Mouse (Mus musculus) erythroblast, embryonic 14.5 days (primary cell): ENCODE results near the gene Prl5a1. TPM values are rescaled to one million over a fixed set of nuclear protein-coding genes. Genes with fewer than 3 reads are reported as not detected.

ENCODE experiments used
- H3K27me3 ChIP-seq: 2 replicates; pipeline ENCODE4 v1.6.1; 2012; ENCODE audit warnings: inconsistent platforms; ENCODE audit not compliant: control insufficient read depth
- H3K36me3 ChIP-seq: 2 replicates; pipeline ENCODE4 v1.6.1; 2012; ENCODE audit warnings: mild to moderate bottlenecking, inconsistent platforms; ENCODE audit not compliant: control insufficient read depth
- H3K4me1 ChIP-seq: 2 replicates; pipeline ENCODE4 v1.6.1; 2012; ENCODE audit warnings: inconsistent platforms; ENCODE audit not compliant: control insufficient read depth
- H3K4me3 ChIP-seq: replicated peaks from 2 replicates; pipeline ENCODE3; 2012; ENCODE audit warnings: moderate library complexity, mild to moderate bottlenecking, inconsistent platforms
- H3K9me3 ChIP-seq: 2 replicates; pipeline ENCODE4 v1.6.1; 2012; ENCODE audit warnings: low read length, inconsistent platforms, mixed read lengths; ENCODE audit not compliant: control insufficient read depth
- GATA1 ChIP-seq: IDR thresholded peaks from 2 replicates; pipeline ENCODE4 v1.6.1; 2012; ENCODE audit warnings: low read length, inconsistent platforms, mixed read lengths
- TAL1 ChIP-seq: IDR thresholded peaks from 3 replicates; pipeline ENCODE4 v1.6.1; 2012; ENCODE audit warnings: low read length, inconsistent platforms, mixed read lengths
- polyA plus RNA-seq: library from polyadenylated mRNA; stranded (reverse); fragments of >175 nt; gene quantifications from 2 replicates; pipeline ENCODE4 v1.2.3, GENCODE M21; 2012

Prl5a1 gene
- polyA plus RNA-seq: not detected in 2 replicates

DNA sequence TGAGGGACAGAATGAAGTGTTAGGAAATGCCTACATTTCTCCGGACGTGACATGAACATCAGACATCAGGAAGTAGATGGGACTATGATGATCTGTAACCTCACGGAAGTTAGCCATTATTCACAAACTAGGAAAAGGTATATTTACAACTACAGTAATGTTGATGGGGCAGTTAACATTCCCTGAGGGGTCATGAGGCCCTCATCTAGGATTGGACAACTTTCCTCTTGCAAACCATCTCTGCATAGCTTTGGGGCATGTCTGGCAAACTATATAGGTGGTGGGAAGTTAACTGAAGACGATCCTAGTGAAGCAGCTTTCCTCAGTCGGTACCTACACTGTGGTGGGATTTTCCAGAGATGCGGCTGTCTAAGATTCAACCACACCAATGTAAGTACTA, at the start of gene Prl5a1:
TSS of gene Prl5a1 (plus strand) at position 301 of the 400 bp plus-strand sequence.
- Histone ChIP-seq H3K4me1 (no peaks in the 10 kb centered on the region), H3K4me3 (no peak within 1 kb of the TSS), H3K9me3 (no peaks in the 10 kb centered on the region), H3K27me3 (no peaks in the 10 kb centered on the region), H3K36me3 (no peaks in the 10 kb centered on the region)
- no peak for TF ChIP-seq GATA1

DNA sequence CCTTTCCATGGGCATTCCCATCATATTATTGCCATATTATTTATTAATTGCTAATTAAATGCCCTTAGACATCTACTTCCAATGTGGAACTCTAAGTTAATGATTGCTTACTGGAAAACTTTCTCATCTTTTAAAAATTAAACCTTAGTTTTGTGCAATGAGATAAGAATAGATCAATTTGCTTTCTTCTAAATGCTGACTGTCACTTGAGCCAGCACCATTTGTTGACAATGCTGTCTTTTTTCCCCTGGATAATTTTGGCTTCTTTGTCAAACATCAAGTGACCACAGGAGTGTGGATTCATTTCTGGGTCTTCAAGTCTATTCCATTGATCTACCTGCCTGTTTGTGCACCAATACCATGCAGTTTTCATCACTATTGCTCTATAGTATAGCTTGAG, 46.1 kb upstream of the Prl5a1 start:
- H3K4me1 ChIP-seq: no peaks in the 10 kb centered on the region
- no peaks in the 10 kb centered on the region for H3K9me3 ChIP-seq
- H3K27me3 ChIP-seq: no peaks in the 10 kb centered on the region
- no peaks in the 10 kb centered on the region for H3K36me3 ChIP-seq
- H3K4me3 ChIP-seq: no peak overlapping the region
- TF ChIP-seq TAL1 (no peak), GATA1 (no peak)

DNA sequence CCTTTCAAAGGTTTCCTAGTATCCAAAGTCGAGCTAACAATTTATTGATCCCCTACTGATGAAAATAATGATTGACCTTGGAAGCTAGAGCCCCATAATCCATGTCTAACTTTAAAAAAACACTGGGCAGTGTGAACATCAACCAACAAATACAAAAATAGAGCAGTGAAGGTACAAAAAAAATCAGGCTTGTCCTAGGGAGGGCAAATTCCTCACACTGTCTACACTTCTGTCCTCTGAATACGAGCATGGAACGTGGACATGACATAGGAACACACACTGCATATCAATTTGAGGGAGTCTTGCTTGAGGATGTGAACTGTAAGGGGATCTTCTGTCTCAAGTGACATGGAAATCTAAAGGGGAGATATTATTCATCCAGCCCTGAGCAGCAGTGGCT, 33.7 kb upstream of the Prl5a1 start:
- Histone ChIP-seq H3K36me3 (no peaks in the 10 kb centered on the region), H3K9me3 (no peaks in the 10 kb centered on the region), H3K4me1 (no peaks in the 10 kb centered on the region), H3K4me3 (no peak overlapping the region), H3K27me3 (no peaks in the 10 kb centered on the region)
- TF ChIP-seq TAL1: no peak
- TF ChIP-seq GATA1: no peak

DNA sequence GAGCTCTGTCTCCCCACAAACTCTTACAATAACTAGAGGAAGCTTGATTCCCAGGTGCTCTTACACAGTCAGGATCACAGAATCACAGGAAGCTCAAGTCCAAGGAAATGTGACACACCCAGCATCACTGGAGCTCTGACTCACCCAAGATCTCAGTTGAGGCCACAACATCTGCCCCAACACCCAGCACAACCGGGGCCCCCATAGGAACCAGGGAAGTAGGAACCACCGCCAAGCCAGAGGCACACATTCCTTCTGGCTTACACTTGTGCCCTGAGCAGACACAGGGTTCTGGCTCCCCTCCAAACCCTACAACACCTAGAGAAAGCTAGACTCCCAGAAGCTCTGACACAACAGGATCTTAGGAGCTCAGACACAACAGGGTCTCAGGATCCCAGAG, 9.5 kb upstream of the Prl5a1 start:
- Histone ChIP-seq H3K4me3 (no peak overlapping the region), H3K27me3 (no peaks in the 10 kb centered on the region), H3K4me1 (no peaks in the 10 kb centered on the region), H3K9me3 (peaks cover 3% of the 10 kb centered on the region; the same call in 1 of the 2 replicates), H3K36me3 (no peaks in the 10 kb centered on the region)
- TF ChIP-seq TAL1 (no peak), GATA1 (no peak)

DNA sequence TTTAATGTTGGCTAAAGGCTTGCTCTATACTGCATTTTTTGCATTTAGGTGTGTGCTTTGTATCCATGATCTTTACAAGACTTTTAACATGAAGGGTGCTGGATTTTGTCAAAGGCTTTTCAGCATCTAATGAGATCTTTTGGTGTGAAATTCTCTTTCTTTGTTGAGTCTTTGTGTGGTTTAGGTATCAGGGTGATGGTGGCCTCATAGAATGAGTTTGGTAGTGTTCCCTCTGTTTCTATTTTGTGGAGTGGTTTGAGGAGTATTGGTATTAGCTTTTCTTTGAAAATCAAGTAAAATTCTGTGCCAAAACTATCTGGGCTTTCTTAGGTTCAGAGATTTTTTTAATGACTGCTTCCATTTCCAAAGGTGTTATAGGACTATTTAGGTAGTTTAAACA, 6.5 kb upstream of the Prl5a1 start:
- Histone ChIP-seq H3K36me3 (no peaks in the 10 kb centered on the region), H3K4me3 (no peak overlapping the region), H3K4me1 (no peaks in the 10 kb centered on the region), H3K27me3 (no peaks in the 10 kb centered on the region), H3K9me3 (peaks cover 3% of the 10 kb centered on the region; the same call in 1 of the 2 replicates)
- TF ChIP-seq GATA1: no peak
- TF ChIP-seq TAL1: no peak

Other genes starting within 250 kb of the Prl5a1 start
- not detected in 2 replicates for gene Prl4a1, start 126.3 kb upstream of the Prl5a1 start, polyA plus RNA-seq
- 28.8 and 34.9 TPM in 2 replicates for gene Gm11361, start 115.0 kb downstream of the Prl5a1 start, polyA plus RNA-seq